Mouse (Mus musculus) left cerebral cortex, adult 6 months (tissue): Measurements from ENCODE around the gene Serpinf2. TPM values are rescaled to one million over a fixed set of nuclear protein-coding genes. Genes with fewer than 3 reads are reported as not detected.

Experiments
- long read RNA-seq, 2 experiments: library from polyadenylated mRNA; unstranded; transcript quantifications; one replicate each; pipeline ENCODE4 v2.0.0; 2019 to 2020
- polyA plus RNA-seq: library from polyadenylated mRNA; unstranded; fragments of <200 nt; fragmentation: Nextera tagmentation; gene quantifications from 2 replicates; pipeline ENCODE4 v1.2.3, GENCODE M21; 2021

Serpinf2 gene
- polyA plus RNA-seq: 0.05 TPM in 1 of 2 replicates, not detected in the other
- long read RNA-seq, experiment 1: 0 reads
- long read RNA-seq, experiment 2: 0 reads

DNA sequence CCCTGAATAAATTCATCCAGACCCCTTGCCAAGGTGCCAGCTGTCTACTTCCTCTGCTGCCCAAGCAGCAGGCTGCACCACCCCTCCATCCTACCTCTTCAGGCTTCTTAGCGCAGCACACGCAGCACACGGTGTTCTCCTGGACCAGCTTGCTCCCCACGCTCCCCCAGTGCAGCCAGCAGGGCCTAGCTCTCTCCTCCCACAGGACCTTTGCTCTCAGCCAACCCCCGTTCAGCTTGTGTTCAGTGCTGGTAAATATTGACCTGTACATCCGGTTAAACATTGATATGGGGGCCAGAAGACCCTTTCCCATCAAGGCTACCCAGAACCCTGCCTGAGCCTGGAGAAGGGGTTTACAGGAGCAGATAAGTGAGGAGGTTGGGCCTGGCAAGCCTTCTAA is at the start of gene Serpinf2:
TSS of gene Serpinf2 (minus strand) at position 229 of the 400 bp plus-strand sequence.

GRCm38 (mm10) chr11:75486601-75487285 is 47.4 kb upstream of the Serpinf2 start, which contains the start of gene Prpf8:
Prpf8 (plus strand) TSS chr11:75486816.

GRCm38 (mm10) chr11:75460844-75461742 is 21.7 kb upstream of the Serpinf2 start, which contains the start of gene Tlcd2:
Tlcd2 (plus strand) TSS chr11:75461715.

GRCm38 (mm10) chr11:75453991-75454930 is 14.9 kb upstream of the Serpinf2 start, which contains the start of gene Wdr81:
Wdr81 (minus strand) TSS chr11:75454717.

GRCm38 (mm10) chr11:75422013-75422792 is 17.2 kb downstream of the Serpinf2 start, which contains the start of gene Serpinf1:
Serpinf1 (minus strand) TSS chr11:75422701.

Other genes with a start within 250 kb of the Serpinf2 start
- 17.7 and 21.4 TPM in 2 replicates for gene Dph1, start 248.3 kb downstream of the Serpinf2 start, polyA plus RNA-seq
- 27.0 and 35.2 TPM in 2 replicates for gene Rtn4rl1, start 245.8 kb downstream of the Serpinf2 start, polyA plus RNA-seq
- 28.0 and 28.8 TPM in 2 replicates for gene Rpa1, start 91.3 kb downstream of the Serpinf2 start, polyA plus RNA-seq
- gene Smyd4, start 91.2 kb downstream of the Serpinf2 start, polyA plus RNA-seq: 8.9 and 9.5 TPM in 2 replicates
- gene Serpinf1, start 16.9 kb downstream of the Serpinf2 start, polyA plus RNA-seq: 6.5 and 8.4 TPM in 2 replicates
- 2.9 and 3.3 TPM in 2 replicates for gene Wdr81, start 15.1 kb upstream of the Serpinf2 start, polyA plus RNA-seq
- gene Tlcd2, start 22.1 kb upstream of the Serpinf2 start, polyA plus RNA-seq: 0.80 and 0.99 TPM in 2 replicates
- gene Prpf8, start 47.2 kb upstream of the Serpinf2 start, polyA plus RNA-seq: 12.1 and 13.6 TPM in 2 replicates
- gene Rilp, start 70.5 kb upstream of the Serpinf2 start, polyA plus RNA-seq: 2.5 and 2.6 TPM in 2 replicates
- gene Scarf1, start 73.9 kb upstream of the Serpinf2 start, polyA plus RNA-seq: 1.2 and 1.3 TPM in 2 replicates
- 13.6 and 19.1 TPM in 2 replicates for gene Slc43a2, start 92.1 kb upstream of the Serpinf2 start, polyA plus RNA-seq
- 23.7 and 133 TPM in 2 replicates for gene Pitpna, start 148.5 kb upstream of the Serpinf2 start, polyA plus RNA-seq
- 15.7 and 21.9 TPM in 2 replicates for gene Inpp5k, start 191.4 kb upstream of the Serpinf2 start, polyA plus RNA-seq
- 2.4 and 3.5 TPM in 2 replicates for gene Myo1c, start 210.9 kb upstream of the Serpinf2 start, polyA plus RNA-seq
- gene Crk, start 239.7 kb upstream of the Serpinf2 start, polyA plus RNA-seq: 20.3 and 55.9 TPM in 2 replicates